Mouse (Mus musculus) heart, embryonic 10.5 days (tissue): ENCODE measurements around the gene Cmtm6. TPM values are rescaled to one million over a fixed set of nuclear protein-coding genes. Genes with fewer than 3 reads are reported as not detected.
A peak's percentile ranks its signal among the peaks of the same experiment; 100 is the strongest.
"Not testable (repeated sequence)": the region's sequence is repeated elsewhere in the genome, so short reads cannot be mapped to it uniquely, and the experiment has no call there.

Experiments used
- DNase-seq: peaks from one replicate; pipeline ENCODE4 v3.0.0-alpha.2; 2017; ENCODE audit warnings: low spot score
- H3K27ac ChIP-seq: fragments of 300-500 bp; sonication (generic); 2 replicates; pipeline ENCODE4 v1.5.1; 2016; ENCODE audit warnings: mild to moderate bottlenecking
- H3K27me3 ChIP-seq: fragments of 300-500 bp; sonication (generic); 2 replicates; pipeline ENCODE4 v1.6.1; 2016; ENCODE audit warnings: mild to moderate bottlenecking; ENCODE audit not compliant: poor library complexity, insufficient read depth, severe bottlenecking
- H3K36me3 ChIP-seq: fragments of 300-500 bp; sonication (generic); 2 replicates; pipeline ENCODE4 v1.6.1; 2016; ENCODE audit warnings: mild to moderate bottlenecking, moderate library complexity
- H3K4me1 ChIP-seq: fragments of 300-500 bp; sonication (generic); 2 replicates; pipeline ENCODE4 v1.6.1; 2016; ENCODE audit warnings: mild to moderate bottlenecking
- H3K4me3 ChIP-seq: fragments of 300-500 bp; sonication (generic); 2 replicates; pipeline ENCODE4 v1.5.1; 2016; ENCODE audit warnings: mild to moderate bottlenecking, moderate library complexity
- H3K9me3 ChIP-seq: fragments of 300-500 bp; sonication (generic); 2 replicates; pipeline ENCODE4 v1.6.1; 2016; ENCODE audit warnings: mild to moderate bottlenecking, moderate library complexity
- whole genome bisulfite sequencing: fragments of 180-500 bp; shearing (Covaris S2); methylation state at CpG from one replicate; pipeline ENCODE4 v1.1.7; 2016; 5-methylcytosine and 5-hydroxymethylcytosine counted together
- polyA plus RNA-seq: library from polyadenylated mRNA; unstranded; fragments of >200 nt; fragmentation: Nextera tagmentation; extraction: Ambion mirVana; gene quantifications from 2 replicates; pipeline ENCODE4 v1.2.1, GENCODE M21; 2016

Cmtm6 gene
- 39.4 and 47.3 TPM in 2 replicates for polyA plus RNA-seq

DNA sequence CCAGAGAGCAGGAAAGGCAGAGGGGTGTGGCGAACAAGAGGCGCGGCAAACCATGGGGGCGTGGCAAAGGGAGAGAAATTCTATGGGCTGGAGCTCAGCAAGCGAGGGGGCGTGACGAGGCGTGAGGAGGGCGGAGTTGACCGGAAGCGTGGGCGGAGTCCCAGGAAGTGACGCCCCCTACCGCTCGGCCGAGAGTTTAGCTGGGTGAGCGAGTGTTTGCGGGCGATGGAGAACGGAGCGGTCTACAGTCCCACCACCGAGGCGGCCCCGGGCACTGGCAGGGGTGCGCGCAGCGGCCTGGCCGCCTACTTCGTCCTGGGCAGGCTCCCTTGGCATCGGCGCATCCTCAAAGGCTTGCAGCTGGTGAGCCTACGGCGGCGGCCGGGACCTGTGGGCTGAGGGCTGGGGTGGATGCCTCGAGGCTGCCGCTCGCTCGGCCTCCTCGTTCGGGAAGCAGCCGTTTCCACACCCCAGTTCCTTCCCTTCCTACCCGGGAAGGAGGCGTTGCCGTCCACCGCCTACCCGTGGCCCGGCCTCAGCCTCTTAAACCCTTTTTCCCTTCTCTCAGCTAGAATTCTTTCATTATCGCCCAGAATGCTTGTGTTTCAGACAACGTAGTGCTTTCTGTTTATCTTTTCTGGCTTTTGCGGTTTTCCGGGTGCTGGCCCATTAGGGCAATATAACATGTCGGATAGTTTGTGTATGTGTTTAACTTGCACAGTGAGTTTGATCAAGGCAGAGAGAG, at the start of gene Cmtm6:
TSS of gene Cmtm6 (plus strand) at position 106 of the 745 bp plus-strand sequence.
- Histone ChIP-seq H3K36me3 (no peaks in the 10 kb centered on the region), H3K27ac (peak within 1 kb of the TSS; percentile 95), H3K4me3 (peak within 1 kb of the TSS; percentile 92), H3K4me1 (peaks cover 35% of the 10 kb centered on the region), H3K27me3 (no peaks in the 10 kb centered on the region), H3K9me3 (no peaks in the 10 kb centered on the region)
- peak; percentile 99 for DNase-seq
- under 1% methylated on average over 53 of the region's 53 CpGs for WGBS

DNA sequence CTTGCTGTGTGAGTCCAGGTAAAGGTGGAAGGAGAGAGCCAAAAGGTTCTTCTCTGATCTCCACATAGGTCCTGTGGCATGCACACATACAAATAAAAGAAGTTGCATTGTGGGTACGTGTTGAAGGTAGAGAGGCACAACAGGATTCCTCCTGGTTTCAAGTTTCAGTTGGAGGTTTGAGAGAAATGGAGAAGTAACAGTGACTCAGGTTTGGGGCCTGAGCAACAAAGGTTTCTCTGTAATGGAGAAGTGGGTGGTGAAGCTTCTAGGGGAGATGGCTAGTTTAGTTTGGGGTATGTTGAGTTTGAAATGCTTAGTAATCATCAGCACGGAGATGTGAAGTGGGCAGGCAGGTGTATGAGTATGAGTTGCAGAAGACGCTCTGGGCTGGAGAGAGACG, 48.7 kb upstream of the Cmtm6 start:
- H3K27me3 ChIP-seq = no peaks in the 10 kb centered on the region
- no peaks in the 10 kb centered on the region for H3K4me1 ChIP-seq
- H3K36me3 ChIP-seq = no peaks in the 10 kb centered on the region
- H3K4me3 ChIP-seq = no peak overlapping the region
- H3K27ac ChIP-seq = no peak overlapping the region
- 75% methylated on average over 4 of the region's 4 CpGs for WGBS
- no peaks in the 10 kb centered on the region for H3K9me3 ChIP-seq
- DNase-seq = no peak

DNA sequence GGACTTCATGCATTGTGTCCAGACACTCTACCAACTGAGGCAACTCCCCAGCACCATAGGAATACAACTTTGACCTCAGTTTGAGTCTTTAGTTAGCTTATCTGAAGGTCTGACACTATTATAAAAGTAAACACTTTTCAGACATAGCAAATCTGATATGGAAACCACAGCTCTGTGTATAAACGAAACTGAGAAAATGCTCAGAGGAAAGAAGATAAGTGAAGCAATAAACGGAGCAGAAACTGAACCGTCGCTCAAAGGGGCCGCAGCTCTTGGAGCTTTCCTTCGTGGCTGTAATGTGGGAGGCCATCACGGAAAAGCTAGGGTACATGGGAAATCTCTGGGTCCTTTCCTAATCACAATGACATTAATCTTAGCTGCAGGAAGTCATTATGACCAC, 44.7 kb upstream of the Cmtm6 start:
- 87% methylated on average over 7 of the region's 7 CpGs for WGBS
- no peak overlapping the region for H3K27ac ChIP-seq
- H3K27me3 ChIP-seq = no peaks in the 10 kb centered on the region
- DNase-seq = no peak
- no peak overlapping the region for H3K4me3 ChIP-seq
- H3K9me3 ChIP-seq = no peaks in the 10 kb centered on the region
- peaks cover 14% of the 10 kb centered on the region for H3K4me1 ChIP-seq
- H3K36me3 ChIP-seq = 0 out of 2 replicates have a peak, but pooled peaks cover 3% of the 10 kb centered on the region

GRCm38 (mm10) chr9:114687639-114688038, 43.3 kb upstream of the Cmtm6 start:
- peak overlapping the region; percentile 95; the same call in 1 of the 2 replicates for H3K27ac ChIP-seq
- H3K4me1 ChIP-seq = peaks cover 17% of the 10 kb centered on the region
- no peak for DNase-seq
- H3K9me3 ChIP-seq = no peaks in the 10 kb centered on the region
- WGBS = 71% methylated on average over 13 of the region's 13 CpGs
- H3K36me3 ChIP-seq = peaks cover 14% of the 10 kb centered on the region
- H3K4me3 ChIP-seq = peak overlapping the region; percentile 97
- no peaks in the 10 kb centered on the region for H3K27me3 ChIP-seq

DNA sequence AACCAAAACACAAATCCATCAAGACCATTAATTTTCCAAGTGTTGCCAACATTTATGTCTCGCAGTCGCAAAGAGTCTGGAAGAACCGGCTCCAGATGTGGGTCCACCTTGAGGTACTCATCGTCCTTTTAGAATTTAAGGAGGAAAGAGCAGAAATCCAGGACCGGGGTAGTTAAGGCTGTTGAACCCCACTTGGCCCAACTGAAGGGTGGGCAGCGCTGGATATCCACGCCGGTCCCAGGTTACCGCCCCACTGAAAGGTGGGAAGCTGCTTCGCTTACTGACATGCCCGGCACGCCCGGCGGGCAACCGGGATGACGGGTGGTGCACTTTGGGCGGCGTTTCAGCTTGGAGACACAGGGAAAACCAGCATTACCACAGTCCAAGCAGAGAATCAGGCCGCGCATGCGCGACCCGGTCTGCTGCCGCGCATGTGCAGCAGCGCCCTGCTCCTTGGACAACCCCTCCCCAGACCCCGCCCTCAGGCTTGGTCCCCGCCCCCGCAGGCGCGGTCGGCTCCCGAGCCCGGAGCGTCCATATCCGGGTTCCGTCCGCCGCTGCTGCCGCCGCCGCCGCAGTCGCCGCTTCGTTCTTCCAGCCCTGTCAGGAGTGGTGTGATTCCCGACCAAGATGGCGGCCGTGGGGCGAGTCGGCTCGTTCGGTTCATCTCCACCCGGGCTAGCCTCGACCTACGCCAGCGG, 42.5 kb upstream of the Cmtm6 start, which contains the start of gene Dync1li1:
TSS of gene Dync1li1 (plus strand) at position 539 of the 701 bp plus-strand sequence.
- H3K36me3 ChIP-seq = peaks cover 21% of the 10 kb centered on the region
- H3K27me3 ChIP-seq = no peaks in the 10 kb centered on the region
- under 1% methylated on average over 57 of the region's 57 CpGs for WGBS
- DNase-seq = peak; percentile 98
- H3K9me3 ChIP-seq = no peaks in the 10 kb centered on the region
- H3K4me1 ChIP-seq = peaks cover 17% of the 10 kb centered on the region
- peak within 1 kb of the TSS; percentile 95 for H3K27ac ChIP-seq
- peak within 1 kb of the TSS; percentile 97 for H3K4me3 ChIP-seq

DNA sequence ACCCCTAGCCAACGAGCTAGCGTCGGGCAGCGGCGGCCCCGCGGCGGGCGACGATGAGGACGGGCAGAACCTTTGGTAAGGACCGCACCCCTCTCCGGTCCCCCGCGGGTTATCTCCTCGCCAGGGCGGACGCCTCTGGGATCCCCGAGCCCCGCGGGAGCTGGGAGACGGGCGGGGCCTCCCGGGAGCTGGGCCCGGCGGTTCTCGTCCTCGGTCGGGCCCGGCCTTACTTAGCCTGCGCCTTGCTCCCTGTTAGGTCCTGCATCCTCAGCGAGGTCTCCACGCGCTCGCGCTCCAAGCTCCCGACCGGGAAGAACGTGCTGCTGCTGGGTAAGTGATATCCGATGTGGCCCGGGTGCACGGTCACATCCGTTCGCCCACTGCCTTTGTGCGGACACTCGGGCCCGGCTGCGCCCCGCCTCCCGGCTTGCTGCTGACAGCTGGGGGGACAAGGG, 41.9 kb upstream of the Cmtm6 start:
- Histone ChIP-seq H3K4me3 (peak overlapping the region; percentile 97), H3K27me3 (no peaks in the 10 kb centered on the region), H3K9me3 (no peaks in the 10 kb centered on the region), H3K27ac (peak overlapping the region; percentile 95), H3K4me1 (peaks cover 17% of the 10 kb centered on the region), H3K36me3 (peaks cover 27% of the 10 kb centered on the region)
- DNase-seq = peak; percentile 85
- under 1% methylated on average over 50 of the region's 50 CpGs for WGBS

DNA sequence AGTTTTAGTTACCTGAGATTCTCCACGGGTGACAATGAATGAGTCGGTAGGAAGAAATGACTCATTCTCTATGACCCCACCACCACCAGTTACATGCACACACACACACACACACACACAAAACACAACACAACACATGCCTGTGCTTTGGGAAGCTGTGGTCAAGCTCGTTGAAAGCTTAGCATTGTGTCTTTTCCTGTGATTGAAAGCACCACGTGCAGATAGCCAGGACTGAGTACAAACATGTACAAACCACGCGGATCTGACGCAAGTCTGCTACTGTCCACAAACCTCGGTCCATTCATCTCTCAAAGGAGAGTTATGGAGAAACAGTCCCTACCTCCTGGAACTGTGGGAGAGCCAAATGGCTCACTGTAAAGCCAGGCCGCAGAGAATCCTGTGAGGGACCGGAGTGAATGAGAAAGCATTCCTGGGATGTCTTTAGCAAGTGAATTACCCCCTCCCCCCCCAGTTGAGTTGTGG, 40.8 kb upstream of the Cmtm6 start:
- no peaks in the 10 kb centered on the region for H3K27me3 ChIP-seq
- no peak for DNase-seq
- H3K27ac ChIP-seq = peak overlapping the region; percentile 30; the same call in 1 of the 2 replicates
- 11% methylated on average over 10 of the region's 10 CpGs for WGBS
- peaks cover 17% of the 10 kb centered on the region for H3K4me1 ChIP-seq
- H3K36me3 ChIP-seq = peaks cover 39% of the 10 kb centered on the region
- H3K4me3 ChIP-seq = peak overlapping the region; percentile 97
- no peaks in the 10 kb centered on the region for H3K9me3 ChIP-seq

- no peak for DNase-seq
- peaks cover 41% of the 10 kb centered on the region for H3K36me3 ChIP-seq
- no peaks in the 10 kb centered on the region for H3K27me3 ChIP-seq
- H3K4me3 ChIP-seq = no peak overlapping the region
- H3K27ac ChIP-seq = no peak overlapping the region
- H3K9me3 ChIP-seq = no peaks in the 10 kb centered on the region
- H3K4me1 ChIP-seq = peaks cover 17% of the 10 kb centered on the region
These were observed 39.8 kb upstream of the Cmtm6 start for GRCm38 (mm10) chr9:114691112-114691511.

- not testable (repeated sequence) for H3K4me3 ChIP-seq, H3K27me3 ChIP-seq, H3K27ac ChIP-seq, H3K9me3 ChIP-seq, H3K4me1 ChIP-seq, DNase-seq
- peaks cover 51% of the 10 kb centered on the region for H3K36me3 ChIP-seq
- 95% methylated on average over 8 of the region's 8 CpGs for WGBS
These were observed 35.3 kb upstream of the Cmtm6 start for GRCm38 (mm10) chr9:114695662-114696061.

- DNase-seq = no peak
- Histone ChIP-seq H3K27ac (no peak overlapping the region), H3K27me3 (no peaks in the 10 kb centered on the region), H3K4me1 (0 out of 2 replicates have a peak, but pooled peaks cover 3% of the 10 kb centered on the region), H3K4me3 (no peak overlapping the region), H3K36me3 (peaks cover 43% of the 10 kb centered on the region), H3K9me3 (no peaks in the 10 kb centered on the region)
- WGBS = 95% methylated on average over 4 of the region's 4 CpGs
These were observed 33.8 kb upstream of the Cmtm6 start for GRCm38 (mm10) chr9:114697072-114697471.

DNA sequence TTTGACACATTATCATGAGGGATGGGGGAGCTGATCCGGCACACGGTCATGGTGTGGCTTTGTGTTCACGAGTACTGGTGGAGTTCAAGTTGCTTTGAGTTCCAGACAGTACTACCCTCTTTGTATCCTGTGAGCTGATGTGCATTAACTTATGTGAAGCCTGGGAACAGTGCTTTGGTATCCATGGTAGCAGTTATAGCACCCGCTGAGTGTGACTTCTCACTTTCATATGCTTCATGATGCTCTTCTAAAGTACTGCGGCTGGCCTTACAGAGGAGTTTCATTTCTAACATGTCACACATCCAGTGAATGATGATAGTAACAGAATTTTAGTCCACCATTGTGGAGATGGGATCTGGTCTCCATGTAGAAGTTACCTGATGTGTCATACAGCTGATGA, 33.0 kb upstream of the Cmtm6 start:
- Histone ChIP-seq H3K4me3 (no peak overlapping the region), H3K36me3 (peaks cover 34% of the 10 kb centered on the region), H3K27ac (no peak overlapping the region), H3K9me3 (no peaks in the 10 kb centered on the region), H3K4me1 (no peaks in the 10 kb centered on the region), H3K27me3 (no peaks in the 10 kb centered on the region)
- DNase-seq = no peak
- 92% methylated on average over 5 of the region's 5 CpGs for WGBS

DNA sequence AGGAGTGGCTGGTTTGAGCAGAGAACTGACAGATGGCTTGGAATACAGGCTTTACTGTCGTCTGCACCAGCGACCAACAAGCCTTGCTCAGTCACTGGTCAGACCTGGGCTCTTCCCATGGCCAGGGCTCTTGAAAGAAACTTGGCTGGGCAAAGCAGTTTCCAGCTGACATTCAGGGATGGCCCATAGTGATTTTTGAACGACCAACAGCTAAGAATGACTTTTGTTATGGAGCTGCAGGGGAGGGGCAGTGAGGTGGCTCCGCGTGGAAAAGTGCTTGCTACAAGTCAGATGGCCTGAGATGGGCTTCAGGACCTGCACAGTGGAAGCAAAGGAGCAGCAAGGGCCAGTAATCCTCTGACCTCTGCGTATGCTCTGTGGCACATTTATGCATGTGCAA, 31.7 kb upstream of the Cmtm6 start:
- Histone ChIP-seq H3K4me1 (no peaks in the 10 kb centered on the region), H3K4me3 (no peak overlapping the region), H3K27me3 (no peaks in the 10 kb centered on the region), H3K36me3 (peaks cover 24% of the 10 kb centered on the region), H3K9me3 (no peaks in the 10 kb centered on the region), H3K27ac (no peak overlapping the region)
- DNase-seq = no peak
- WGBS = 73% methylated on average over 6 of the region's 6 CpGs
